ENCODE assay signal across 17 mouse cellular contexts in the genomic region with DNA sequence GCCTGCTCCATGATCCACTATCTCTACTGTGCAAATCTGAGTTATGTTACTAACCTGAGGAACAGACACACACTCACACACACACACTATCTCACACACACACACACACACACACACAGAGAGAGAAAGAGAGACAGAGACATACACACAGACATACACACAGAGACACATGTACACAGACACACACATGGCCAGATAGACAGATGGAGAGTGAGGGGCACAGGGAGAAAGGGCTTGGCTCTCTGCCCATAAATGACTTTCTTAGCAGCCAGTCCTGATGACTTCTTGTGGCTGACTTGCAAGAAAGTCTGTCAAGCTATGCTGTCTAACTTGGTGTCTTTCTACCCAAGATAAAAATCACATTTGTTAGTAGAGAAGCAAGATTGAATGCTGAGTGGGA.
DNase-seq lines count a peak whose midpoint lies in the region; ATAC-seq and TF ChIP-seq lines count a peak whose summit lies in the region.
"Had no signal": no experiment of that assay in that cellular context is flagged by ENCODE, and none has a peak within 500 bp of the region (broad histone marks: within the 10 kb centered on the region; RNA-seq: fewer than 3 reads in every experiment).

No protein-coding gene starts in this region.

- no peak overlapping the region for H3K9ac ChIP-seq in forebrain, embryonic 16.5 days (replicated peaks; ENCODE audit: low read depth, low read length)
- H3K9ac ChIP-seq: embryonic facial prominence, embryonic 12.5 days; hindbrain, embryonic 14.5 days had no signal

- TF ChIP-seq CTCF in brain, embryonic 14.5 days (IDR thresholded peaks at IDR 0.05; ENCODE audit: borderline replicate concordance, extremely low read depth, insufficient read depth, insufficient read length), result no peak

- H3K4me2 ChIP-seq in forebrain, embryonic 16.5 days (ENCODE audit: low read length), result no peak overlapping the region
- H3K4me2 ChIP-seq: embryonic facial prominence, embryonic 12.5 days; hindbrain, embryonic 14.5 days had no signal

- intact Hi-C loops in left cerebral cortex, postnatal 4 days (cut with DNase I), result no loop called here
- intact Hi-C loops in left cerebral cortex, postnatal 14 days (cut with DNase I), result no loop called here

- no peaks in the 10 kb centered on the region for H3K9me3 ChIP-seq in forebrain, embryonic 16.5 days (ENCODE audit: control insufficient read depth, low read length)
- no peaks in the 10 kb centered on the region for H3K9me3 ChIP-seq in forebrain, embryonic 10.5 days
- H3K9me3 ChIP-seq: embryonic facial prominence, embryonic 12.5 days; heart, embryonic 10.5 days had no signal

- TF ChIP-seq POLR2A in brain, embryonic 14.5 days (IDR thresholded peaks at IDR 0.05; ENCODE audit: borderline replicate concordance, extremely low read depth, insufficient read depth, insufficient read length, poor library complexity, severe bottlenecking), result no peak

- H3K4me3 ChIP-seq in forebrain, embryonic 16.5 days (replicated peaks; ENCODE audit: low read length), result no peak overlapping the region
- no peak overlapping the region for H3K4me3 ChIP-seq in forebrain, embryonic 10.5 days
- H3K4me3 ChIP-seq: embryonic facial prominence, embryonic 12.5 days; heart, embryonic 10.5 days had no signal

- peaks cover 18% of the 10 kb centered on the region; the same call in 1 of the 2 replicates for H3K4me1 ChIP-seq in forebrain, embryonic 16.5 days (replicated peaks; ENCODE audit: control insufficient read depth, insufficient read depth, low read length)
- H3K4me1 ChIP-seq in forebrain, embryonic 10.5 days, result no peaks in the 10 kb centered on the region
- H3K4me1 ChIP-seq: heart, embryonic 10.5 days had no signal

- ATAC-seq in forebrain, embryonic 16.5 days, result peak; percentile 63

- H3K36me3 ChIP-seq in forebrain, embryonic 16.5 days (ENCODE audit: control insufficient read depth, insufficient read depth), result no peaks in the 10 kb centered on the region
- no peaks in the 10 kb centered on the region for H3K36me3 ChIP-seq in forebrain, embryonic 10.5 days (replicated peaks)
- H3K36me3 ChIP-seq: embryonic facial prominence, embryonic 12.5 days; heart, embryonic 10.5 days had no signal

- no peak overlapping the region for H3K27ac ChIP-seq in forebrain, embryonic 16.5 days (ENCODE audit: low read length)
- H3K27ac ChIP-seq in forebrain, embryonic 10.5 days, result no peak overlapping the region
- H3K27ac ChIP-seq: embryonic facial prominence, embryonic 12.5 days; heart, embryonic 10.5 days; hindbrain, embryonic 14.5 days had no signal

- H3K27me3 ChIP-seq in forebrain, embryonic 16.5 days (replicated peaks; ENCODE audit: control insufficient read depth, insufficient read depth, low read length), result no peaks in the 10 kb centered on the region
- H3K27me3 ChIP-seq in forebrain, embryonic 10.5 days (ENCODE audit: poor library complexity, severe bottlenecking), result no peaks in the 10 kb centered on the region
- H3K27me3 ChIP-seq: embryonic facial prominence, embryonic 12.5 days had no signal

- DNase-seq in cerebellum, postnatal 14 days, result peak; percentile 14 to 50
- no peak for DNase-seq in cerebellum, postnatal 36 days
- no peak for DNase-seq in forebrain, embryonic 10.5 days (ENCODE audit: extremely low spot score, low spot score)
- peak; percentile 19 for DNase-seq in left cerebral cortex, postnatal 4 days
- no peak for DNase-seq in left cerebral cortex, postnatal 14 days (ENCODE audit: low spot score in 2 of 2)
- peak; percentile 73 for DNase-seq in brain, embryonic 14.5 days (ENCODE audit: low read depth)
- DNase-seq: adrenal gland, postnatal 10 days; cerebellum, adult 11-12 months; cerebellum, adult 9-10 months; gastrocnemius, postnatal 36 days; heart, adult 18-20 months; heart, postnatal 10 days; kidney, adult 11 months had no signal

Comparison
In these comparisons a context has a peak if more than half of its experiments do, and no peak if none do; other contexts are left out.
1. DNase-seq: peak in cerebellum, postnatal 14 days (2 of 2), left cerebral cortex, postnatal 4 days (single experiment) and brain, embryonic 14.5 days (single experiment); none in cerebellum, postnatal 36 days (0 of 2), forebrain, embryonic 10.5 days (single experiment) and left cerebral cortex, postnatal 14 days (0 of 2).